Mouse (Mus musculus) erythroblast, embryonic 14.5 days (primary cell): ENCODE measurements around the gene Tead1.

Experiments used
- GATA1 ChIP-seq: IDR thresholded peaks from 2 replicates; pipeline ENCODE4 v1.6.1; 2012; ENCODE audit warnings: low read length, inconsistent platforms, mixed read lengths
- TAL1 ChIP-seq: IDR thresholded peaks from 3 replicates; pipeline ENCODE4 v1.6.1; 2012; ENCODE audit warnings: low read length, inconsistent platforms, mixed read lengths

- TF ChIP-seq GATA1, result no peak
- no peak for TF ChIP-seq TAL1
Observed at GRCm38 (mm10) chr7:112659816-112660215, 19.3 kb upstream of the Tead1 start.
